ENCODE assay signal across 27 mouse cellular contexts in the genomic region with DNA sequence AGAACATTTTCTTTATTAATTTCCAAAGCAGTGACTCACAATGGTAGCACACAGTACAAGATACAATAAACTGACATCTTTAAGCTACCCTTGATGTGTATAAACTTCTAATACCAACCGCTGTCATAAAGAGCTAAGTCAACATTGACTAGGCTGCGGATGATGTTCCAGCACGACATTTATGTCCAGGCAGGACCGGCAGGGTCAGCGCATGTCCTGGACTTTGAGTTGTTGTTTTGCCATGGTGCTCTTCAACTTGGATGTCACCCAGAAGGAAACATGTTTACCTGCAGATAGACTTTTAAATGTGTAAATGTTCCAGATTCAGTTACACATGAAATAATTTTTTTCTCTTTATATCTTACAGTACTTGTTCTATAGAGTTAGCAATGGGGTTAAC.
"Had no signal": no experiment of that assay in that cellular context is flagged by ENCODE, and none has a peak within 500 bp of the region (broad histone marks: within the 10 kb centered on the region; RNA-seq: fewer than 3 reads in every experiment).

No protein-coding gene starts in this region.

- H3K9ac ChIP-seq: embryonic facial prominence, embryonic 12.5 days; embryonic facial prominence, embryonic 13.5 days; embryonic facial prominence, embryonic 15.5 days; forebrain, embryonic 12.5 days; forebrain, embryonic 13.5 days; forebrain, embryonic 15.5 days; forebrain, postnatal 0 days had no signal

- H3K27ac ChIP-seq: embryonic facial prominence, embryonic 10.5 days; embryonic facial prominence, embryonic 12.5 days; embryonic facial prominence, embryonic 13.5 days; embryonic facial prominence, embryonic 15.5 days; forebrain, embryonic 10.5 days; forebrain, embryonic 12.5 days; forebrain, embryonic 13.5 days; forebrain, embryonic 15.5 days; gastrocnemius, adult 2 months had no signal

- H3K4me3 ChIP-seq: embryonic facial prominence, embryonic 10.5 days; embryonic facial prominence, embryonic 12.5 days; embryonic facial prominence, embryonic 13.5 days; embryonic facial prominence, embryonic 15.5 days; erythroblast, embryonic 14.5 days; forebrain, embryonic 10.5 days; forebrain, embryonic 12.5 days; forebrain, embryonic 13.5 days; forebrain, embryonic 15.5 days; gastrocnemius, adult 2 months had no signal

- H3K4me1 ChIP-seq: embryonic facial prominence, embryonic 12.5 days; embryonic facial prominence, embryonic 13.5 days; embryonic facial prominence, embryonic 15.5 days; forebrain, embryonic 10.5 days; forebrain, embryonic 12.5 days; forebrain, embryonic 13.5 days; forebrain, embryonic 15.5 days had no signal

- H3K27me3 ChIP-seq: embryonic facial prominence, embryonic 12.5 days; embryonic facial prominence, embryonic 13.5 days; embryonic facial prominence, embryonic 15.5 days; forebrain, embryonic 12.5 days; forebrain, embryonic 13.5 days; forebrain, embryonic 15.5 days had no signal

- H3K36me3 ChIP-seq: embryonic facial prominence, embryonic 10.5 days; embryonic facial prominence, embryonic 12.5 days; embryonic facial prominence, embryonic 13.5 days; embryonic facial prominence, embryonic 15.5 days; forebrain, embryonic 10.5 days; forebrain, embryonic 12.5 days; forebrain, embryonic 15.5 days had no signal

- H3K9me3 ChIP-seq: embryonic facial prominence, embryonic 10.5 days; embryonic facial prominence, embryonic 12.5 days; embryonic facial prominence, embryonic 13.5 days; embryonic facial prominence, embryonic 15.5 days; forebrain, embryonic 10.5 days; forebrain, embryonic 12.5 days; forebrain, embryonic 13.5 days; forebrain, embryonic 15.5 days had no signal

- ATAC-seq: forebrain, embryonic 13.5 days; forebrain, embryonic 14.5 days; forebrain, embryonic 15.5 days; forebrain, embryonic 16.5 days; forebrain, postnatal 0 days had no signal

- H3K4me2 ChIP-seq: embryonic facial prominence, embryonic 12.5 days; embryonic facial prominence, embryonic 13.5 days; embryonic facial prominence, embryonic 15.5 days; forebrain, embryonic 12.5 days; forebrain, embryonic 13.5 days; forebrain, embryonic 15.5 days had no signal

- DNase-seq: cerebellum, adult 18-20 months; cerebellum, adult 2 months; cerebellum, adult 8-10 months; cerebellum, adult 9-10 months; cerebellum, adult 9-11 months; cerebellum, postnatal 10 days; cerebellum, postnatal 14 days; cerebellum, postnatal 25 days; cerebellum, postnatal 36 days; embryo, embryonic 11 days; forebrain, postnatal 0 days; gastrocnemius, adult 2 months; gastrocnemius, postnatal 10 days; gastrocnemius, postnatal 14 days; gastrocnemius, postnatal 25 days; gastrocnemius, postnatal 36 days had no signal
